Mouse (Mus musculus): ENCODE data around the gene Wdr13. TPM values are rescaled to one million over a fixed set of nuclear protein-coding genes. Genes with fewer than 3 reads are reported as not detected.

Wdr13 gene
- polyA plus RNA-seq, 1 experiment from 2014 or later = 27.4 TPM

DNA sequence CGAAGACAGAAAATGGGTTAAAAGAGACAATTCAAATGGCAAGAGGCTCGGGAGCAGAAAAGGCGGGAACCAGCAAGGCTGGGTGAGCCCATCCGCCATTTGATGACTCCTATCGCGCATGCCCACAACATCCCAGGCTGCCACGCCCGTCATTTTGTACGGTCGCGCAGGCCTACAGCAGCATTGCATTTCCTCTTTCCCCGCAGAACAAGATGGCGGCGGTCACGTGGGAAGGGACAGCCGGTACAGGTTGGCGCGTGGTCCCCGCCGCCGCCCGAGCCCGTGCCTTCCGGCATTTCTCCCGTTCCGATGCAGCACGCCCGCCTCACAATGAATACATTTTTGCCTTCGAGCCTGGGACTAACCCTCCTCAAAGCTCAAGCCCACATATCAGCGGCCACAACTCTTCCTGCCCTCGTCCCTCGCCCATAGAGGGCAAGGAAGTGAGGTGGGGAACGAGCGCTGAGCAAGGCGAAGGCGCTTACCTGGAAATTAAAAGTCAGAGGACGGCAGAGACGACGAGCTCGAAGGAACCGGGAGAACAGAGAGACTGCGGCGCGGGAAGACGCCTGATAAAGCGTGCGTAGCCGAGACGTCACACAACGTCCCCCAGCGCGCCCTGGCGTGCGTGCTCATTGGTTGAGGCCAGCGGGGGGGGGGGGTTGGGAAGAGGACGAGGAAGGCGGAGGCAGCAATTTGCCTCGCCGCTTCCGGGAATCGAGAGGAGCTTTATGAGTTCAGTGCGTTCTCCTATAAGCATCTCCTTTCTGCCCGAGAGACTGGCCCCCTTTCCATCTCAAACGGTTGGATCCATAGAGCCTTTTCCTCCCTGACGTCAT is 12.7 kb upstream of the Wdr13 start, which contains the start of gene Rbm3:
Gene Rbm3 (minus strand): TSS at position 728 of the 839 bp plus-strand sequence.
- ATAC-seq (replicated peaks; ENCODE audit: low FRiP score) (peak; percentile 95), DNase-seq (ENCODE audit: low spot score) (peak; percentile 89)
- no peaks in the 10 kb centered on the region for H3K9me3 ChIP-seq (ENCODE audit: control insufficient read depth, low read length)
- peak within 1 kb of the TSS; percentile 54 for H3K4me3 ChIP-seq (ENCODE audit: low read depth, low read length)
- H3K4me1 ChIP-seq (replicated peaks; ENCODE audit: control insufficient read depth, insufficient read depth, low read length) = no peaks in the 10 kb centered on the region
- 19% methylated on average over 57 of the region's 65 CpGs for WGBS
- H3K36me3 ChIP-seq (ENCODE audit: control insufficient read depth, insufficient read depth, low read length) = peaks cover 3% of the 10 kb centered on the region; the same call in 1 of the 2 replicates
- H3K4me2 ChIP-seq (ENCODE audit: low read depth, low read length, severe bottlenecking) = peak within 1 kb of the TSS; percentile 74
- H3K9ac ChIP-seq (ENCODE audit: low read length) = peak within 1 kb of the TSS; percentile 79
- H3K27me3 ChIP-seq (ENCODE audit: control insufficient read depth, insufficient read depth, low read length) = no peaks in the 10 kb centered on the region
- H3K27ac ChIP-seq (ENCODE audit: low read depth, low read length) = peak within 1 kb of the TSS; percentile 94

DNA sequence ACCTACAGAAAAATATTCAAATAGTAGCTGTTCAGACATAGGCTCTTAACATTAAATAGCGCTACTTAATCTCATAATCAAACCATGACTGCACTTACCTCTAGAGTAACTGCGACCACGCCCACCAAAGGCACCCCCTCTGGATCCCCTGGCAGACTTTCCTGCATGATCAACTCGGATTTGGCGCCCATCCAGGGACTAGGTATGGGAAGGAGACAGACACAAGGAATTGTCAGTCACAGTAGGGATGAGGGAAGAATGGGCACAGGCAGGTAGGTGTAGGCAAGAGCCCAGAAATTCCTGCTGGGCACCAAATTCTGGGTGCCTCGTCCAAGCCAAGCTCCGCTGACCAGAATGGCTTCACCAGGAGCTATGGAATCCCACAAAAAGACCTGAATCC is 11.1 kb upstream of the Wdr13 start:
- Histone ChIP-seq H3K36me3 (ENCODE audit: control insufficient read depth, insufficient read depth, low read length) (peaks cover 3% of the 10 kb centered on the region; the same call in 1 of the 2 replicates), H3K4me1 (replicated peaks; ENCODE audit: control insufficient read depth, insufficient read depth, low read length) (no peaks in the 10 kb centered on the region), H3K9ac (ENCODE audit: low read length) (peak overlapping the region; percentile 79), H3K27me3 (ENCODE audit: control insufficient read depth, insufficient read depth, low read length) (no peaks in the 10 kb centered on the region), H3K4me2 (ENCODE audit: low read depth, low read length, severe bottlenecking) (peak overlapping the region; percentile 74), H3K27ac (ENCODE audit: low read depth, low read length) (no peak overlapping the region), H3K4me3 (ENCODE audit: low read depth, low read length) (peak overlapping the region; percentile 54), H3K9me3 (ENCODE audit: control insufficient read depth, low read length) (no peaks in the 10 kb centered on the region)
- ATAC-seq (replicated peaks; ENCODE audit: low FRiP score) (no peak), DNase-seq (ENCODE audit: low spot score) (no peak)
- 86% methylated on average over 7 of the region's 7 CpGs for WGBS

DNA sequence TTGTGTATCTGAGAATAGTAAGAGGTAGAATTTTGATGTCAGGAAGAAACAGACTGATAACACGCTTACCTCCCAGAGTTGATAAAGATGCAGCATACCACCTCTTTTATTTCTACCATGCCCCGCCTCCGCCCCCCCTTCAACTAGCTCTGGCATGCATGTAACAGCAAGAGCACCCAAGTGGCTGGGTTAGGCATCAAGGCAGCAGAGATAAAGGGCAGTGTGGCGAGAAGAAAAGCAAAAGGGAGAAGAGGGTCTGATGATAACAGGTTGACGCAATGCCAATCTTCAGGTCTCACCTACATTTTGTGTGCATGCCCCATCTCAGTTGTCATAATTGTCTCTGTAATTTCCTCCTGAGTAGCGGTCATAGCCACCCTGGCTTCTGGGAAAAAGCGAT is 10.3 kb upstream of the Wdr13 start:
- Histone ChIP-seq H3K9me3 (ENCODE audit: control insufficient read depth, low read length) (no peaks in the 10 kb centered on the region), H3K27ac (ENCODE audit: low read depth, low read length) (no peak overlapping the region), H3K4me1 (replicated peaks; ENCODE audit: control insufficient read depth, insufficient read depth, low read length) (no peaks in the 10 kb centered on the region), H3K9ac (ENCODE audit: low read length) (no peak overlapping the region), H3K36me3 (ENCODE audit: control insufficient read depth, insufficient read depth, low read length) (peaks cover 3% of the 10 kb centered on the region; the same call in 1 of the 2 replicates), H3K4me2 (ENCODE audit: low read depth, low read length, severe bottlenecking) (no peak overlapping the region), H3K4me3 (ENCODE audit: low read depth, low read length) (no peak overlapping the region), H3K27me3 (ENCODE audit: control insufficient read depth, insufficient read depth, low read length) (no peaks in the 10 kb centered on the region)
- DNase-seq (ENCODE audit: low spot score) (no peak), ATAC-seq (replicated peaks; ENCODE audit: low FRiP score) (no peak)
- WGBS = 88% methylated on average over 7 of the region's 7 CpGs

- Histone ChIP-seq H3K36me3 (ENCODE audit: control insufficient read depth, insufficient read depth, low read length) (peaks cover 3% of the 10 kb centered on the region; the same call in 1 of the 2 replicates), H3K9me3 (ENCODE audit: control insufficient read depth, low read length) (no peaks in the 10 kb centered on the region), H3K4me3 (ENCODE audit: low read depth, low read length) (no peak overlapping the region), H3K9ac (ENCODE audit: low read length) (no peak overlapping the region), H3K4me1 (replicated peaks; ENCODE audit: control insufficient read depth, insufficient read depth, low read length) (no peaks in the 10 kb centered on the region), H3K27ac (ENCODE audit: low read depth, low read length) (no peak overlapping the region), H3K4me2 (ENCODE audit: low read depth, low read length, severe bottlenecking) (no peak overlapping the region), H3K27me3 (ENCODE audit: control insufficient read depth, insufficient read depth, low read length) (no peaks in the 10 kb centered on the region)
- 80% methylated on average over 3 of the region's 3 CpGs for WGBS
- ATAC-seq (replicated peaks; ENCODE audit: low FRiP score) (no peak), DNase-seq (ENCODE audit: low spot score) (no peak)
These were observed 8.4 kb upstream of the Wdr13 start for GRCm38 (mm10) chrX:8141058-8141457.

DNA sequence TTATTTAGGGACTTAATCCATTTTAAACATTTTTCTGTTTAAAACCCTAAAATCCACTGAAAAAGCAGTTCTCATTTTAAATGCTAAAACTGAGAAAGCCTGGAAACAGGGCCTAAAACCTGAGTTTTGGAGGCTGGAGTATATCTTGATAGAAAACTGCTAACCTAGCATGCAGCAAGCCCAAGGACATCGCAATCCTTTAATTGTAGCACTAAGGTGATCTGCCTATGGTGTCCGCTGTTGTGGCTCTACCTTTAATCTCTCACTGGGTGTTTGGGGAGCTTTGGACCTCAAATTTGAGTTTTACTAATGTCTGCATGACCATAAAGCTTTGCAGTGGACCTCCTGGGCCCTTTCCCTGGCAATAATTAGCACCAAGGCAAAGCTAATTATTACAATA is 7.8 kb upstream of the Wdr13 start:
- Histone ChIP-seq H3K36me3 (ENCODE audit: control insufficient read depth, insufficient read depth, low read length) (peaks cover 3% of the 10 kb centered on the region; the same call in 1 of the 2 replicates), H3K4me3 (ENCODE audit: low read depth, low read length) (no peak overlapping the region), H3K27ac (ENCODE audit: low read depth, low read length) (no peak overlapping the region), H3K4me1 (replicated peaks; ENCODE audit: control insufficient read depth, insufficient read depth, low read length) (no peaks in the 10 kb centered on the region), H3K9me3 (ENCODE audit: control insufficient read depth, low read length) (no peaks in the 10 kb centered on the region), H3K9ac (ENCODE audit: low read length) (no peak overlapping the region), H3K4me2 (ENCODE audit: low read depth, low read length, severe bottlenecking) (no peak overlapping the region), H3K27me3 (ENCODE audit: control insufficient read depth, insufficient read depth, low read length) (no peaks in the 10 kb centered on the region)
- ATAC-seq (replicated peaks; ENCODE audit: low FRiP score) = no peak
- no peak for DNase-seq (ENCODE audit: low spot score)
- 94% methylated on average over 2 of the region's 2 CpGs for WGBS

GRCm38 (mm10) chrX:8139480-8139879 is 6.8 kb upstream of the Wdr13 start:
- H3K4me1 ChIP-seq (replicated peaks; ENCODE audit: control insufficient read depth, insufficient read depth, low read length) = no peaks in the 10 kb centered on the region
- no peaks in the 10 kb centered on the region for H3K27me3 ChIP-seq (ENCODE audit: control insufficient read depth, insufficient read depth, low read length)
- no peak for ATAC-seq (replicated peaks; ENCODE audit: low FRiP score)
- H3K36me3 ChIP-seq (ENCODE audit: control insufficient read depth, insufficient read depth, low read length) = peaks cover 3% of the 10 kb centered on the region; the same call in 1 of the 2 replicates
- no peak overlapping the region for H3K9ac ChIP-seq (ENCODE audit: low read length)
- no peak for DNase-seq (ENCODE audit: low spot score)
- H3K4me2 ChIP-seq (ENCODE audit: low read depth, low read length, severe bottlenecking) = no peak overlapping the region
- no peak overlapping the region for H3K27ac ChIP-seq (ENCODE audit: low read depth, low read length)
- no peaks in the 10 kb centered on the region for H3K9me3 ChIP-seq (ENCODE audit: control insufficient read depth, low read length)
- 70% methylated on average over 1 of the region's 1 CpGs for WGBS
- H3K4me3 ChIP-seq (ENCODE audit: low read depth, low read length) = no peak overlapping the region

DNA sequence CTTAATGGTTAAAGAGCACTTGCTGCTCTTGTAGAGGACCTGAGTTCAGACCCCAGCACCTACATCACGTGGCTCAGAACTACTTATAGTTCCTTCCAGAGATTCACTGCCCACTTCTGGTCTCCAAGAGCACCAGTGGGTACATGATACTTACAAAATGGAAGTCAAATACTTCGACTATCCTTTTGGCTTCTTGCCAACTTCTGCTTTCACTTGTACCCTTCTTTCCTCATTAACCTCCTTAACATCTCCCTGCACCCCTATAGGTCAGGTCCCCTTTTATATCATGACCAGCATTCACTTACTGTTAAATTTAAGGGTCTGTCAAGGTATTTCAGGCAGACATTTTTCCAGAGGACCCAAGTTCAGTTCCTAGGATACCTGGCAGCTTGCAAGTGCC is 3.2 kb upstream of the Wdr13 start:
- DNase-seq (ENCODE audit: low spot score) (no peak), ATAC-seq (replicated peaks; ENCODE audit: low FRiP score) (no peak)
- no peak overlapping the region for H3K9ac ChIP-seq (ENCODE audit: low read length)
- H3K27me3 ChIP-seq (ENCODE audit: control insufficient read depth, insufficient read depth, low read length) = no peaks in the 10 kb centered on the region
- 66% methylated on average over 2 of the region's 2 CpGs for WGBS
- H3K4me1 ChIP-seq (replicated peaks; ENCODE audit: control insufficient read depth, insufficient read depth, low read length) = no peaks in the 10 kb centered on the region
- H3K27ac ChIP-seq (ENCODE audit: low read depth, low read length) = no peak overlapping the region
- no peaks in the 10 kb centered on the region for H3K9me3 ChIP-seq (ENCODE audit: control insufficient read depth, low read length)
- H3K36me3 ChIP-seq (ENCODE audit: control insufficient read depth, insufficient read depth, low read length) = no peaks in the 10 kb centered on the region
- no peak overlapping the region for H3K4me2 ChIP-seq (ENCODE audit: low read depth, low read length, severe bottlenecking)
- H3K4me3 ChIP-seq (ENCODE audit: low read depth, low read length) = no peak overlapping the region

GRCm38 (mm10) chrX:8131393-8131792 is 1.3 kb downstream of the Wdr13 start:
- 90% methylated on average over 17 of the region's 17 CpGs for WGBS
- 0 out of 2 replicates have a peak, but pooled peaks have one; percentile 6 for ATAC-seq (replicated peaks; ENCODE audit: low FRiP score)
- Histone ChIP-seq H3K4me1 (replicated peaks; ENCODE audit: control insufficient read depth, insufficient read depth, low read length) (no peaks in the 10 kb centered on the region), H3K27me3 (ENCODE audit: control insufficient read depth, insufficient read depth, low read length) (no peaks in the 10 kb centered on the region), H3K9me3 (ENCODE audit: control insufficient read depth, low read length) (no peaks in the 10 kb centered on the region), H3K9ac (ENCODE audit: low read length) (no peak overlapping the region), H3K27ac (ENCODE audit: low read depth, low read length) (no peak overlapping the region), H3K36me3 (ENCODE audit: control insufficient read depth, insufficient read depth, low read length) (no peaks in the 10 kb centered on the region; the same call in 1 of the 2 replicates), H3K4me3 (ENCODE audit: low read depth, low read length) (0 out of 2 replicates have a peak overlapping the region, but pooled peaks have one; percentile 46), H3K4me2 (ENCODE audit: low read depth, low read length, severe bottlenecking) (peak overlapping the region; percentile 62; the same call in 1 of the 2 replicates)
- DNase-seq (ENCODE audit: low spot score) = no peak
